Mouse (Mus musculus) heart, adult 2 months (tissue): ENCODE data around the gene Ncf2.

ENCODE experiments used
- CTCF ChIP-seq: fragments of 200-600 bp; IDR thresholded peaks from 2 replicates; pipeline ENCODE4 v1.8.1; 2022; ENCODE audit warnings: antibody characterized with exemption, mild to moderate bottlenecking, moderate library complexity
- EP300 ChIP-seq: fragments of 200-500 bp; IDR thresholded peaks from 2 replicates; pipeline ENCODE4 v1.6.1; 2011; ENCODE audit warnings: low read depth, low read length, control low read depth; ENCODE audit not compliant: insufficient read depth

DNA sequence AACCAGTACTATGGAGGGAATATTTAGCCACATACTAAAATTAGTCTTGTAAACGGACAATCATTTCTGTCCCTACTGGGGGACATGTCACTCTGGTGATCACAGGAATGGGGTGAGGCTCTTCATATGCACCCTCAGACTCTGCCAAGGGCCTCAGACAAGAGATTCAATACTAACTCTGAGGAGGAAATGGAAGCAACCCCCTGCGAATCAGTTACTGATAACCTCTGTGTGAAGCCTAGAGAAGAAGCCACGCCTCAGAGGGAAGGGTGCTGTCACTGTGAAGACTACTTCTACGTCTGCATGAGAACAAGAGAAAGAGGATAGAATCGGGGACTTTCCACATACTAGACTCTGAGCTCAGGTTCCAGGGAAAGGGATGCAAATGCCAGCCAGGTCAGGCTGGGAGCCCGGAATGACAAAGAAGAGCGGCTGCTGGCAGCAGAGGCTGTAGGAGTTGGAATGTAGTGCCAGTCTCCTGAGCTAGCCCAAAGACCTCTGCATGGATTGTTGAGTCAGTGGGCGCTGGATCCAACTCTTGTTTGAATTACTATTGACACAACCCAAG, 4.2 kb upstream of the Ncf2 start:
- TF ChIP-seq EP300: no peak
- TF ChIP-seq CTCF: no peak
